Mouse (Mus musculus) erythroblast, embryonic 14.5 days (primary cell): Measurements from ENCODE around the gene Rpf1.

Source experiments
- GATA1 ChIP-seq: IDR thresholded peaks from 2 replicates; pipeline ENCODE4 v1.6.1; 2012; ENCODE audit warnings: low read length, inconsistent platforms, mixed read lengths
- TAL1 ChIP-seq: IDR thresholded peaks from 3 replicates; pipeline ENCODE4 v1.6.1; 2012; ENCODE audit warnings: low read length, inconsistent platforms, mixed read lengths

DNA sequence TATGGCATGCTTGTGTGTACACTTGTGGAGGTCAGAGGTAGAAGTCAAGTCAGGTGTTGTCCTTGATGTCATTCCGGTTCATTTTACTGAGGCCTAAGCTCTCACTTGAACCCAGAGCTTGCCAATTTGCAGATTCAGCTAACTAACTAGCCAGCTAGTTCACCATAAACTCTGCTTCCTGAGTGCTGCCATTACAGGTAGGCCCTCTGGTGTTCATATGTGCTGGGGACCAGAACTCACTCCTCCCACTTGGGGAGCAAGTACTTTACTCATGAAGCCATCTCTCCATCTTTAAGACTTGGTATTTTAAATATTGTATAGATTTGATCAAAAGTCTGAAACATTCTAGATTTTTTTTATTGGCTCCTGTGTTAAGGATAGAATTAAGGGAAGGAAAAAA, 35.3 kb upstream of the Rpf1 start:
- TF ChIP-seq TAL1 (no peak), GATA1 (no peak)
